In genomic region chr17:70772120-70772899, GRCm38 (mm10) we compare ENCODE assay signal across 21 mouse cellular contexts.
DNase-seq lines count a peak whose midpoint lies in the region; ATAC-seq and TF ChIP-seq lines count a peak whose summit lies in the region.
"Had no signal": no experiment of that assay in that cellular context is flagged by ENCODE, and none has a peak within 500 bp of the region (broad histone marks: within the 10 kb centered on the region; RNA-seq: fewer than 3 reads in every experiment).

No protein-coding gene starts in this region.

- H3K9me3 ChIP-seq in forebrain, embryonic 11.5 days (ENCODE audit: control insufficient read depth, low read length): no peaks in the 10 kb centered on the region
- no peaks in the 10 kb centered on the region; the same call in 1 of the 2 replicates for H3K9me3 ChIP-seq in forebrain, embryonic 15.5 days
- H3K9me3 ChIP-seq in kidney, embryonic 16.5 days (ENCODE audit: low read length): peaks cover 3% of the 10 kb centered on the region; the same call in 1 of the 2 replicates
- H3K9me3 ChIP-seq: forebrain, embryonic 13.5 days; hindbrain, embryonic 12.5 days; limb, embryonic 12.5 days; liver, embryonic 12.5 days; midbrain, embryonic 12.5 days; neural tube, embryonic 13.5 days had no signal

- ATAC-seq in forebrain, embryonic 11.5 days (replicated peaks; ENCODE audit: low FRiP score): 0 out of 2 replicates have a peak, but pooled peaks have one; percentile 17
- no peak for ATAC-seq in forebrain, embryonic 15.5 days (replicated peaks)
- peak; percentile 81 for ATAC-seq in kidney, embryonic 16.5 days (ENCODE audit: low FRiP score, low TSS enrichment)
- ATAC-seq: forebrain, embryonic 13.5 days; liver, embryonic 12.5 days had no signal

- TF ChIP-seq POLR2A in testis, adult 2 months (IDR thresholded peaks at IDR 0.05; ENCODE audit: control insufficient read depth, low read depth, low read length): no peak

- TF ChIP-seq CTCF in testis, adult 2 months (IDR thresholded peaks at IDR 0.05; ENCODE audit: control insufficient read depth, insufficient read depth, insufficient replicate concordance, low read depth, low read length): no peak

- WGBS in forebrain, embryonic 11.5 days: 3% methylated on average over 10 of the region's 10 CpGs
- WGBS in forebrain, embryonic 15.5 days: 5% methylated on average over 10 of the region's 10 CpGs
- WGBS in kidney, embryonic 16.5 days: 8% methylated on average over 10 of the region's 10 CpGs

- H3K9ac ChIP-seq in forebrain, embryonic 11.5 days (ENCODE audit: low read length): no peak overlapping the region
- no peak overlapping the region for H3K9ac ChIP-seq in forebrain, embryonic 15.5 days (replicated peaks)
- no peak overlapping the region for H3K9ac ChIP-seq in kidney, embryonic 16.5 days (replicated peaks; ENCODE audit: low read length)
- H3K9ac ChIP-seq: forebrain, embryonic 13.5 days; hindbrain, embryonic 12.5 days; limb, embryonic 12.5 days; liver, embryonic 12.5 days; midbrain, embryonic 12.5 days; neural tube, embryonic 13.5 days had no signal

- no peak for DNase-seq in forebrain, embryonic 11.5 days (ENCODE audit: low spot score)
- no peak for DNase-seq in kidney, postnatal 10 days
- no peak for DNase-seq in testis, postnatal 14 days (ENCODE audit: low spot score)
- DNase-seq in B cell, adult 2 months: no peak
- DNase-seq in layer of hippocampus, adult 8-10 months (ENCODE audit: low spot score in 2 of 2): no peak
- DNase-seq: adrenal gland, postnatal 14 days; cerebellum, adult 9-11 months; gastrocnemius, postnatal 25 days; kidney, postnatal 25 days; lung, adult 2 months; lung, postnatal 4 days; thymus, adult 2 months had no signal

- no peaks in the 10 kb centered on the region for H3K36me3 ChIP-seq in forebrain, embryonic 11.5 days (ENCODE audit: control insufficient read depth, insufficient read depth, low read length)
- no peaks in the 10 kb centered on the region for H3K36me3 ChIP-seq in forebrain, embryonic 15.5 days
- H3K36me3 ChIP-seq in kidney, embryonic 16.5 days (ENCODE audit: insufficient read depth, low read length): no peaks in the 10 kb centered on the region
- H3K36me3 ChIP-seq in testis, adult 2 months (ENCODE audit: control insufficient read depth, insufficient read depth, low read length): no peaks in the 10 kb centered on the region
- H3K36me3 ChIP-seq: hindbrain, embryonic 12.5 days; limb, embryonic 12.5 days; liver, embryonic 12.5 days; midbrain, embryonic 12.5 days; neural tube, embryonic 13.5 days had no signal

- H3K4me1 ChIP-seq in forebrain, embryonic 11.5 days (replicated peaks; ENCODE audit: control insufficient read depth, insufficient read depth, low read length): no peaks in the 10 kb centered on the region
- no peaks in the 10 kb centered on the region for H3K4me1 ChIP-seq in forebrain, embryonic 15.5 days
- H3K4me1 ChIP-seq in kidney, embryonic 16.5 days (ENCODE audit: insufficient read depth, low read length): peaks cover 11% of the 10 kb centered on the region; the same call in 1 of the 2 replicates
- H3K4me1 ChIP-seq in testis, adult 2 months (ENCODE audit: control insufficient read depth, insufficient read depth, low read length): no peaks in the 10 kb centered on the region
- H3K4me1 ChIP-seq: liver, embryonic 12.5 days had no signal

- no peaks in the 10 kb centered on the region for H3K27me3 ChIP-seq in forebrain, embryonic 11.5 days (ENCODE audit: control insufficient read depth, insufficient read depth, low read length)
- no peaks in the 10 kb centered on the region for H3K27me3 ChIP-seq in forebrain, embryonic 15.5 days
- no peaks in the 10 kb centered on the region for H3K27me3 ChIP-seq in kidney, embryonic 16.5 days (ENCODE audit: insufficient read depth, low read length)
- no peaks in the 10 kb centered on the region for H3K27me3 ChIP-seq in testis, adult 2 months (ENCODE audit: control insufficient read depth, insufficient read depth, low read length)
- H3K27me3 ChIP-seq: forebrain, embryonic 13.5 days; hindbrain, embryonic 12.5 days; limb, embryonic 12.5 days; liver, embryonic 12.5 days; neural tube, embryonic 13.5 days had no signal

- peak overlapping the region; percentile 9; the same call in 1 of the 2 replicates for H3K4me2 ChIP-seq in forebrain, embryonic 11.5 days (ENCODE audit: low read depth, low read length, severe bottlenecking)
- no peak overlapping the region for H3K4me2 ChIP-seq in forebrain, embryonic 15.5 days (replicated peaks)
- H3K4me2 ChIP-seq in kidney, embryonic 16.5 days (replicated peaks; ENCODE audit: low read depth, low read length): no peak overlapping the region
- H3K4me2 ChIP-seq: forebrain, embryonic 13.5 days; hindbrain, embryonic 12.5 days; limb, embryonic 12.5 days; liver, embryonic 12.5 days; midbrain, embryonic 12.5 days; neural tube, embryonic 13.5 days had no signal

- no peak overlapping the region for H3K4me3 ChIP-seq in forebrain, embryonic 11.5 days (ENCODE audit: low read depth, low read length)
- H3K4me3 ChIP-seq in forebrain, embryonic 15.5 days: no peak overlapping the region
- no peak overlapping the region for H3K4me3 ChIP-seq in kidney, embryonic 16.5 days (ENCODE audit: low read length)
- no peak overlapping the region for H3K4me3 ChIP-seq in testis, adult 2 months (ENCODE audit: control insufficient read depth, low read depth, low read length)
- H3K4me3 ChIP-seq: forebrain, embryonic 13.5 days; hindbrain, embryonic 12.5 days; limb, embryonic 12.5 days; liver, embryonic 12.5 days; midbrain, embryonic 12.5 days; neural tube, embryonic 13.5 days had no signal

- H3K27ac ChIP-seq in forebrain, embryonic 11.5 days (ENCODE audit: low read depth, low read length): 0 out of 2 replicates have a peak overlapping the region, but pooled peaks have one; percentile 37
- H3K27ac ChIP-seq in forebrain, embryonic 15.5 days (replicated peaks): no peak overlapping the region
- peak overlapping the region; percentile 21 for H3K27ac ChIP-seq in kidney, embryonic 16.5 days (ENCODE audit: low read length)
- H3K27ac ChIP-seq in testis, adult 2 months (ENCODE audit: control insufficient read depth, insufficient read depth, low read depth, low read length): peak overlapping the region; percentile 12; the same call in 1 of the 2 replicates
- H3K27ac ChIP-seq: forebrain, embryonic 13.5 days; hindbrain, embryonic 12.5 days; limb, embryonic 12.5 days; liver, embryonic 12.5 days; midbrain, embryonic 12.5 days; neural tube, embryonic 13.5 days had no signal
